In genomic region chrX:39250148-39250725, GRCm38 (mm10) we compare ENCODE assay signal across 20 mouse cellular contexts.
DNase-seq lines count a peak whose midpoint lies in the region.
"Had no signal": no experiment of that assay in that cellular context is flagged by ENCODE, and none has a peak within 500 bp of the region (broad histone marks: within the 10 kb centered on the region; RNA-seq: fewer than 3 reads in every experiment).

No protein-coding gene starts in this region.

- peak; percentile 14 for DNase-seq in left cerebral cortex, adult 11 months (ENCODE audit: low spot score)
- no peak for DNase-seq in left cerebral cortex, postnatal 4 days
- peak; percentile 7 to 24 for DNase-seq in frontal cortex, postnatal 36 days (ENCODE audit: low spot score in 2 of 2)
- peak; percentile 12 to 22 for DNase-seq in left cerebral cortex, adult 9 months (ENCODE audit: low spot score in 2 of 2)
- DNase-seq in telencephalon, adult 2 months (ENCODE audit: low read depth, low spot score), result peak; percentile 69
- no peak for DNase-seq in spleen, postnatal 10 days (ENCODE audit: low spot score in 2 of 2)
- DNase-seq in adrenal gland, postnatal 4 days (ENCODE audit: low spot score in 2 of 2), result no peak
- DNase-seq: adrenal gland, adult 8-10 months; cerebellum, adult 11 months; cerebellum, postnatal 25 days; embryo, embryonic 11 days; gastrocnemius, postnatal 36 days; heart, postnatal 14 days; kidney, adult 8-10 months; kidney, postnatal 14 days; liver, embryonic 13.5 days; lung, embryonic 14.5 days; lung, postnatal 4 days; spleen, adult 18-20 months; thymus, adult 18-20 months had no signal

- intact Hi-C loops in left cerebral cortex, postnatal 4 days (cut with DNase I), result no loop called here

Comparison
In these comparisons a context has a peak if more than half of its experiments do, and no peak if none do; other contexts are left out.
1. DNase-seq: peak in left cerebral cortex, adult 11 months (single experiment), frontal cortex, postnatal 36 days (2 of 2), left cerebral cortex, adult 9 months (2 of 2) and telencephalon, adult 2 months (single experiment); none in left cerebral cortex, postnatal 4 days (single experiment), spleen, postnatal 10 days (0 of 2) and adrenal gland, postnatal 4 days (0 of 2).